Mouse (Mus musculus): ENCODE results near the gene Iffo1.

DNA sequence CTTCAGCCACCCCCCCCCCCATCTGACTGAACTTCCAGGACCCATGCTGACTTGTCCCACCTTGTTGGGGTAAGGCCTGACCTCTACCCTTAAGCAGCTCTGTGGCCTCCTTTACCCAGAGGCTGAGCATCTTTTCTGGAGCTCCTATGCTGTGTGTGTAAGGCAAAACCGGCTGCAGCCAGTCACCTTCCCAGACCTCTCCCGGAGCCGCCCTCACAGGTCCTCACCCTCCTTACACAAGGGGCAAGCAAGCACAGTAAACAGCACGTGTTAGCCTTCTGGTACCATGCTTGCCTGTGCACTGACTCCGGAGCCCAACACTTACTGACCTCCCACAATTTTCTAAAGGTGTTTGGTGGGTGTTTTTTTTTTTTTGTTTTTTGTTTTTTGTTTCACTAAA lies 30.4 kb downstream of the Iffo1 start:
- TF ChIP-seq USF1 (IDR thresholded peaks at IDR 0.05; ENCODE audit: low read depth) (no peak), MYOD1 (IDR thresholded peaks at IDR 0.05; ENCODE audit: control insufficient read depth, insufficient read length, low read depth) (no peak), CEBPB (IDR thresholded peaks at IDR 0.05; ENCODE audit: low read depth) (no peak), CTCF (IDR thresholded peaks at IDR 0.05; ENCODE audit: control insufficient read depth, insufficient read depth, insufficient read length) (no peak), MAX (IDR thresholded peaks at IDR 0.05) (no peak)
